24 mouse cellular contexts compared by ENCODE assay signal in genomic region chr14:10660247-10660646, GRCm38 (mm10).
"Had no signal": no experiment of that assay in that cellular context is flagged by ENCODE, and none has a peak within 500 bp of the region (broad histone marks: within the 10 kb centered on the region; RNA-seq: fewer than 3 reads in every experiment).

No protein-coding gene starts in this region.

- H3K4me2 ChIP-seq: heart, embryonic 12.5 days; hindbrain, embryonic 14.5 days; intestine, embryonic 15.5 days; limb, embryonic 12.5 days; liver, embryonic 11.5 days; liver, embryonic 13.5 days; liver, embryonic 15.5 days had no signal

- ATAC-seq: hindbrain, embryonic 16.5 days; inflammation-experienced regulatory T-cells, adult 6 months; intestine, embryonic 15.5 days; intestine, postnatal 0 days had no signal

- H3K9ac ChIP-seq: heart, embryonic 12.5 days; hindbrain, embryonic 14.5 days; intestine, embryonic 15.5 days; limb, embryonic 12.5 days; liver, embryonic 13.5 days; liver, embryonic 15.5 days had no signal

- H3K9me3 ChIP-seq: heart, embryonic 10.5 days; heart, embryonic 12.5 days; intestine, embryonic 15.5 days; limb, embryonic 10.5 days; limb, embryonic 12.5 days; liver, embryonic 13.5 days; liver, embryonic 15.5 days had no signal

- H3K4me1 ChIP-seq: heart, embryonic 10.5 days; heart, embryonic 12.5 days; intestine, embryonic 15.5 days; liver, embryonic 13.5 days; liver, embryonic 15.5 days had no signal

- H3K27ac ChIP-seq: heart, embryonic 10.5 days; hindbrain, embryonic 14.5 days; intestine, embryonic 15.5 days; layer of hippocampus, adult 2 months; left cerebral cortex, adult 2 months; limb, embryonic 10.5 days; limb, embryonic 12.5 days; liver, embryonic 13.5 days; liver, embryonic 15.5 days had no signal

- H3K36me3 ChIP-seq: heart, embryonic 10.5 days; heart, embryonic 12.5 days; intestine, embryonic 15.5 days; limb, embryonic 10.5 days; limb, embryonic 12.5 days; liver, embryonic 13.5 days; liver, embryonic 15.5 days had no signal

- DNase-seq: gastrocnemius, postnatal 14 days; gastrocnemius, postnatal 36 days; heart, postnatal 10 days; heart, postnatal 4 days; kidney, adult 18-20 months; kidney, adult 8-10 months; kidney, postnatal 10 days; kidney, postnatal 25 days; kidney, postnatal 4 days; liver; liver, embryonic 13.5 days had no signal

- H3K27me3 ChIP-seq: heart, embryonic 12.5 days; intestine, embryonic 15.5 days; limb, embryonic 12.5 days; liver, embryonic 13.5 days; liver, embryonic 15.5 days had no signal

- H3K4me3 ChIP-seq: heart, embryonic 10.5 days; heart, embryonic 12.5 days; intestine, embryonic 15.5 days; layer of hippocampus, adult 2 months; left cerebral cortex, adult 2 months; limb, embryonic 10.5 days; limb, embryonic 12.5 days; liver, embryonic 13.5 days; liver, embryonic 15.5 days had no signal
